Mouse (Mus musculus) neural tube, embryonic 14.5 days (tissue): ENCODE measurements around the gene Megf11. TPM values are rescaled to one million over a fixed set of nuclear protein-coding genes. Genes with fewer than 3 reads are reported as not detected.

Source experiments
- ATAC-seq: fragments of 200-750 bp; cut with Nextera tagmentation; 2 replicates; pipeline ENCODE4 v1.8.0; 2017; ENCODE audit warnings: low read depth, mild to moderate bottlenecking, moderate TSS enrichment, moderate library complexity
- H3K27ac ChIP-seq: fragments of 300-500 bp; sonication (generic); 2 replicates; pipeline ENCODE4 v1.5.1; 2014; ENCODE audit warnings: low read depth, mild to moderate bottlenecking, control low read depth, low read length, moderate library complexity, mixed read lengths
- H3K27me3 ChIP-seq: fragments of 300-500 bp; sonication (generic); 2 replicates; pipeline ENCODE4 v1.6.1; 2014; ENCODE audit warnings: low read length; ENCODE audit not compliant: control insufficient read depth, insufficient read depth
- H3K36me3 ChIP-seq: fragments of 300-500 bp; sonication (generic); 2 replicates; pipeline ENCODE4 v1.6.1; 2014; ENCODE audit warnings: low read length, mixed read lengths; ENCODE audit not compliant: control insufficient read depth, insufficient read depth
- H3K4me1 ChIP-seq: fragments of 300-500 bp; sonication (generic); 2 replicates; pipeline ENCODE4 v1.6.1; 2014; ENCODE audit warnings: low read length; ENCODE audit not compliant: control insufficient read depth, insufficient read depth
- H3K4me2 ChIP-seq: fragments of 300-500 bp; sonication (generic); 2 replicates; pipeline ENCODE4 v1.6.1; 2014; ENCODE audit warnings: mild to moderate bottlenecking, low read depth, low read length, control low read depth
- H3K4me3 ChIP-seq: fragments of 300-500 bp; sonication (generic); 2 replicates; pipeline ENCODE4 v1.5.1; 2014; ENCODE audit warnings: low read depth, low read length, control low read depth, mixed read lengths
- H3K9ac ChIP-seq: fragments of 300-500 bp; sonication (generic); replicated peaks from 2 replicates; pipeline ENCODE4 v1.6.1; 2014; ENCODE audit warnings: low read depth, mild to moderate bottlenecking, control low read depth, low read length, mixed read lengths
- H3K9me3 ChIP-seq: fragments of 300-500 bp; sonication (generic); 2 replicates; pipeline ENCODE4 v1.6.1; 2016; ENCODE audit warnings: low read length; ENCODE audit not compliant: control insufficient read depth
- WGBS: fragments of 180-500 bp; shearing (Covaris S2); extraction: QIAGEN DNeasy Blood & Tissue Kit; methylation state at CpG from one replicate; pipeline ENCODE4 v1.1.7; 2014; 5-methylcytosine and 5-hydroxymethylcytosine counted together
- polyA plus RNA-seq: library from polyadenylated mRNA; unstranded; fragments of >200 nt; fragmentation: Nextera tagmentation; extraction: Ambion mirVana; gene quantifications from 2 replicates; pipeline ENCODE4 v1.2.1, GENCODE M21; 2014

Megf11 gene
- polyA plus RNA-seq, 1 experiment from 2014 or later, result 17.7 TPM

DNA sequence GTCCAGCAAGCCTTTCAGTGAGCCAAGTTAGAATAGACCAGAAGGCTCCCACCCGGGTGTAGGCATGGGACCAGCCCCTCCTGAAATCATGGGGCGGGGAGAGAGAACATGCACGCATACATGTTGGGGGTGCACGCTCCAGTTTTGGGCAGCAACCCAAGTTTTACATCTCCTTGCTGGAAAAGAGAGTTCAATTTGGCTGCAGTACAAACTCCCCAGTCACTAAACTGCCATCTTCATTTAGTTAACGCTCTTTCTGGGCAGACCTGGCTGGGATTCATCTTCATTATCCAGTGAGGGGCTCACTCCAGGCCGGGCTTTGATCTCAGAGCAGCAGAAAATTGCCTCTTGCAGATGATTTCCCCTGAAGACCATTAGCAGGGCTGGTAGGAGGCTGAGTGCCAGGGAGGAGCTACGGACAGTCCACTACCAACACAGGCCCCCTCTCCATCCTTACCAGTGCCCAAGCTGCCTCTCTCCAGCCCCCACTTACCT lies 218.8 kb downstream of the Megf11 start:
- Histone ChIP-seq H3K4me2 (no peak overlapping the region), H3K36me3 (no peaks in the 10 kb centered on the region), H3K9ac (no peak overlapping the region), H3K9me3 (no peaks in the 10 kb centered on the region), H3K27ac (no peak overlapping the region), H3K27me3 (no peaks in the 10 kb centered on the region), H3K4me1 (peaks cover 30% of the 10 kb centered on the region), H3K4me3 (no peak overlapping the region)
- WGBS, result 33% methylated on average over 7 of the region's 7 CpGs
- peak; percentile 58; the same call in 1 of the 2 replicates for ATAC-seq

- peak overlapping the region; percentile 60; the same call in 1 of the 2 replicates for H3K27ac ChIP-seq
- WGBS, result 57% methylated on average over 14 of the region's 14 CpGs
- H3K4me1 ChIP-seq, result peaks cover 33% of the 10 kb centered on the region
Observed at GRCm38 (mm10) chr9:64605077-64605714, 219.8 kb downstream of the Megf11 start.

GRCm38 (mm10) chr9:64605735-64606349 lies 220.4 kb downstream of the Megf11 start:
- peak; percentile 79 for ATAC-seq
- Histone ChIP-seq H3K27ac (peak overlapping the region; percentile 35), H3K36me3 (no peaks in the 10 kb centered on the region), H3K9me3 (no peaks in the 10 kb centered on the region), H3K4me3 (no peak overlapping the region), H3K27me3 (no peaks in the 10 kb centered on the region), H3K9ac (no peak overlapping the region), H3K4me2 (no peak overlapping the region), H3K4me1 (peaks cover 33% of the 10 kb centered on the region)
- WGBS, result 16% methylated on average over 13 of the region's 13 CpGs

More at GRCm38 (mm10) chr9:64605077-64605714, 219.8 kb downstream of the Megf11 start:
- Histone ChIP-seq H3K9me3 (no peaks in the 10 kb centered on the region), H3K4me3 (no peak overlapping the region), H3K9ac (no peak overlapping the region), H3K4me2 (no peak overlapping the region), H3K36me3 (no peaks in the 10 kb centered on the region), H3K27me3 (no peaks in the 10 kb centered on the region)
- peak; percentile 35; the same call in 1 of the 2 replicates for ATAC-seq

GRCm38 (mm10) chr9:64607049-64607448 lies 221.6 kb downstream of the Megf11 start:
- Histone ChIP-seq H3K9ac (no peak overlapping the region), H3K36me3 (no peaks in the 10 kb centered on the region), H3K4me3 (no peak overlapping the region), H3K27me3 (no peaks in the 10 kb centered on the region), H3K9me3 (no peaks in the 10 kb centered on the region), H3K4me2 (no peak overlapping the region), H3K27ac (no peak overlapping the region), H3K4me1 (peaks cover 34% of the 10 kb centered on the region)
- 83% methylated on average over 1 of the region's 1 CpGs for WGBS
- no peak for ATAC-seq

DNA sequence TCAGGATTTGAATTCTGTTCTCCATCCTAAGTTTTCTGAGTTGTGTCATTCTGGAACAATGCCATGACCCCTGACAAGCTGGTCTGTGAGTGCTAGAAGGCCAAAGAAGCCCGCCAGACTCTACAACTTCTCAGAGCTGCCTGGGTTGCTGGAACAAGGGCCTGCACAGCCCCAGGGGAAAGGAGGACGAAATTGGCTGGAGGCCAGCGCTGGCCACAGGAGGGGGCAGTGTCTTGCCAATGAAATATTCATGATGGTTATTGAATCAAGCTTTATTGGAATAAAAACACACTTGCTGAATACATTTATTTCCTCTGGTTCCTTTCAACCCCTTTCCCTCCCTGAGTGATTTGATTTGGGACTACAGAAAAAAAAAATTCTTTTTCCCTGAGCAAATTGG lies 224.1 kb downstream of the Megf11 start:
- Histone ChIP-seq H3K9me3 (no peaks in the 10 kb centered on the region), H3K4me2 (no peak overlapping the region), H3K36me3 (no peaks in the 10 kb centered on the region), H3K27me3 (no peaks in the 10 kb centered on the region), H3K4me1 (peaks cover 41% of the 10 kb centered on the region), H3K27ac (no peak overlapping the region), H3K4me3 (no peak overlapping the region), H3K9ac (no peak overlapping the region)
- 16% methylated on average over 3 of the region's 3 CpGs for WGBS
- no peak for ATAC-seq

DNA sequence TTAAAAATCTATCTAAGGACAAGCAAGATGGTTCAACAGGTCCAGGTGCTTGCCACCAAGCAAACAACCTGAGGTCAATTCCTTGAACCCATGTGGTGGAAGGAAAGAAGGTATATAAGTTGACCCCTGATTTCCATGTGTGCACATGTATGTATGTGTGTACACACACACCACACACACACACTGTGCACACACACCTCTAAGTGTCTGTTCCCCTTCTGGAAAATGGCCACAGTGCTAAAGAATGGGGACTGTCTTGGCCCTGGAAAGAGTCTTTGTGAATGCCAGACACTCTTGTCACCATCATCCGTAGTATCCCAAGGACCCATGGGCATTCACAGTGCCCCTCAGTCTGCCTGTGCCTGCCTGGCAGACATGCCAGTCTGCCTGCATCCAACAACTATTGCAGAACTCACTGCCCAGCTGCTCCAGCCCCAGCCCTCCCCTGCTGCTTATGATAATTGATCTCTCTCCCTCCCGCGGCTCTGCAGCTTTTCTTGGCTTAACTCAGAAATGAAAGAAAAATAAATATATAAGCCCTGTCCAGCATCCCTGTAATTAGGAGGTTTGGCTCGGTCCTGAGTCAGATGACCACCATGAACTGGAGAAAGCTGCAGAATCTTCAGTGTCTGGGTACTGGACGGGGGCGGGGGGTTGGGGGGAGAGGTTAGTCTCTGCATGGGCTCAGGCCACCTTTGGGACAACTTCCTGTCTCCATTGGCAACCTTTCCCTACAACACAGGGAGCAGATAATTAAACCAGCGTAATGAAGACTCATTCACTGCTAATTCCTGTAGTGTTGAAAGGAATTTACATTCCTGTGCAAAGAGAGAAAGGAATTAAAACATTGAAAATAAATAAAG lies 226.9 kb downstream of the Megf11 start:
- H3K27me3 ChIP-seq, result no peaks in the 10 kb centered on the region
- no peaks in the 10 kb centered on the region for H3K9me3 ChIP-seq
- 0 out of 2 replicates have a peak overlapping the region, but pooled peaks have one; percentile 27 for H3K4me2 ChIP-seq
- H3K36me3 ChIP-seq, result no peaks in the 10 kb centered on the region
- H3K4me1 ChIP-seq, result peaks cover 18% of the 10 kb centered on the region
- H3K9ac ChIP-seq, result no peak overlapping the region
- H3K4me3 ChIP-seq, result no peak overlapping the region
- WGBS, result 9% methylated on average over 7 of the region's 7 CpGs
- H3K27ac ChIP-seq, result peak overlapping the region; percentile 66; the same call in 1 of the 2 replicates
- peak; percentile 79; the same call in 1 of the 2 replicates for ATAC-seq

DNA sequence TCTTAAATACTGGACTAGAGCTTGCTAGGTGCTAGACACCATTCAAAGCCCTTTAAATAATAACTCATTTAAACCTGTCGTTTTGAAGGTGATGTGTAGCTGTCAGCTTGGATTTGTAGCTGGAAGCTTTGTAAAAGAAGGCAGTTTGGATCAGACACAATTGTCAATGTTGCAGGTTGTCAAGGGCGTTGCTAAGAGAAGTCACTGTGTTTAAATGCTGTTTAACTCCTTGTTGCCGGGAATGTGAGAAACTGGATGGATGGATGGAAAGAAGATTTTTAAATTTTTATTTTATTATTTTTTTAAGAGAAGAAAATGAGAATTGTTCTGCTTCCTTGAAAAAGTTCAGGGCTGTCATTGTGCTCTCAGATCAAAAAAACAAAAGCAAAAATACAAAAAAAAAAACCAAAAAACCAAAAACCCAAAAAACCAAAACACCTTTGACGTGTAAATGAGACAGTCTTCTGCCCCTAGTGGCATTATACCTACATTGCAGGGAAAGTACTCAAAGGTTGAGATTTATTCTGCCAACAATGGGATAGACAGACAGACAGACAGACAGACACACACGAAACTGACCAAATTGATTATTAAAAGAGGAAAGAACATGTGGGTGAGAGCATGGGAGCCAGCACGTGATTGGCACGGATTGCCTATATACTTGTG lies 227.7 kb downstream of the Megf11 start:
- Histone ChIP-seq H3K9me3 (no peaks in the 10 kb centered on the region), H3K27ac (peak overlapping the region; percentile 66; the same call in 1 of the 2 replicates), H3K27me3 (no peaks in the 10 kb centered on the region), H3K36me3 (no peaks in the 10 kb centered on the region), H3K9ac (no peak overlapping the region), H3K4me1 (peaks cover 17% of the 10 kb centered on the region), H3K4me2 (0 out of 2 replicates have a peak overlapping the region, but pooled peaks have one; percentile 27), H3K4me3 (no peak overlapping the region)
- no peak for ATAC-seq
- WGBS, result 42% methylated on average over 7 of the region's 7 CpGs

- Histone ChIP-seq H3K9me3 (no peaks in the 10 kb centered on the region), H3K9ac (no peak overlapping the region), H3K27ac (no peak overlapping the region), H3K4me1 (peaks cover 23% of the 10 kb centered on the region), H3K36me3 (no peaks in the 10 kb centered on the region), H3K4me2 (no peak overlapping the region), H3K4me3 (no peak overlapping the region), H3K27me3 (no peaks in the 10 kb centered on the region)
- WGBS, result 62% methylated on average over 5 of the region's 5 CpGs
- no peak for ATAC-seq
Observed at GRCm38 (mm10) chr9:64617413-64617812, 232.0 kb downstream of the Megf11 start.
